Mouse (Mus musculus) spleen, adult 12 weeks (tissue): ENCODE measurements around the gene Katnb1.

Experiments used
- DNase-seq: peaks from one replicate; pipeline ENCODE4 v3.0.0; 2022; ENCODE audit warnings: low spot score

Gene Katnb1

DNA sequence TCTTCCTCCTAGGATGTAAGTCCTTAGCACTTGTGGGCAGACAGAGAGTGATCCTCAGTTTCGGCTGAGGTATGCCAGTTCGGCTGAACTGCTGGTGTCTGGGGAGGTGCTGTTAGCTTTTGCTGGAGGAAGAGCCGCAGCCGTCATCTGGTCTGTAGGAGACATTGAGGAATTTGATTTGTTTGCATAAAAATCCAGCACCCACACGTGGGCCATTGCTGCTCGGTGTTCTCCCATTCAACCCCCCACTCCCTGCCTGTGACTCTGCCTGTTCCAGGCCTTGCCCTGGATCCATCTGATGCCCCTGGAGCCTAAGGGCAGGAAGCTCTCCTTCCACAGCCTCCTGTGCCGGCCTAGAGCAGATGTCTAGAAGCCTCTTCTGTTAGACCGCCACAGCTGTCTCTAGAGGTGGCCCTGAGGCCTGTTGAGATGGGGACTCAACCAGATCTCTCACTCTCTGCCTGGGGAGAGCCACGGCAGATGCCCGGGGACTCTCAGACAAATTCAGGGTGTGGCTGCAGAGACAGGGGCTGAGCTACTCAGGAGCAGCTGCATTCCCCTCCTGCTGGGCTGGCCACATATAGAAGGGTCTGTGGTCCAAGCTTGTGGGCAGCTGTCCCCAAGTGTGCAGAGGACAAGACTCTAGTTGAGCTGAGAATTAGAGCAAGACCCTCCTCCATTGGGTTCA, 3.9 kb downstream of the Katnb1 start:
- DNase-seq: no peak

DNA sequence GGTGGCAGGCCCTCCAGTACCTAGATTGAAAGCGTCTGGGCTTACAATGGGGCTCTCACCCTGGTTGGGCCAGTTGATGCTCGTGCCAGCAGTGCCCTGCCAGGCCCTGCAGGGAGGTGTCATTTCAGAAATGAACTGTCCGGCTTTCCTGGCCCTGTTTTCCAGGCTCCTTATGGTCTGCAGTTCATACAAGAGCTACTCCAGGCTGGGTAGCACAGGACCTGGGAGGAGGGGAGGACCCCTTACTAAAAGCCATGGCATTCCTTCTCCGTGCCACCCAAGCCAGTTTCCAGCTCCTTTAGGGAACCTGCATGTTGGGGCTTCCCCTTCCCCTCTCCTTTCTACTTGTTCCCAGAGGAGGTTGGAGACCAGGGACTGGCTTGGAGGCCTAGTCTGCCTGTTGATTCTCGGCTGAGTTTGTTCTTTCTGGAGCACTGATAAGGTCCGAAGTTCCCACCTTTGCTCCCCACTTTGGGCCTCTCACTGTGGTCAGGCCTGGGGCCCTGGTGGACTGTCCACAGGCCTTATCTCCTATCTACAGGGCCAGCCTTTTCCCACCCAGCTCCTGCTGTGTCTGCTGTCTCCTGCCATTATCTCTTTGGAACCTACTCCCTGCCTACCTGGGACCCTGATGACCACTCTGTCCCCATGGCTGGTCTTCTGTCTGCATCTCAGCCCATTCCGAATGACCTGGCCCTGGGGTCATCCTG, 4.6 kb downstream of the Katnb1 start:
- no peak for DNase-seq

DNA sequence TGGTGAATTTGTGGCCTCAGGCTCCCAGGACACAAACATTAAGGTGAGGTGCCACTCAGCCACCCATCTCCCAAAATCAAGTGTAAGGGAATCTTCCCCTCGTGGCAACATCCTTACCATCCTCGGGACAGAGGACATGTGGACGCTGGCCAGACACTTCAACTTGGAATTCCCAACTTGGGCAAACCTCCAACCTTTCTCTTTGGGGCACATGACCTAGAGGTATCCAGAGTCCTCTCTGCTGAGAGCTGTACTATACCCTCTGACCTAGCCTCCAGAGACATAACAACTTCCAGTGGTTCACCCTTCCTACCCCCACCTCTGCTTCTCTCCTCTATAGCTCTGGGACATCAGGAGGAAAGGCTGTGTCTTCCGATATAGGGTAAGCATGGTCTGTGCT, 12.6 kb downstream of the Katnb1 start:
- DNase-seq: no peak

DNA sequence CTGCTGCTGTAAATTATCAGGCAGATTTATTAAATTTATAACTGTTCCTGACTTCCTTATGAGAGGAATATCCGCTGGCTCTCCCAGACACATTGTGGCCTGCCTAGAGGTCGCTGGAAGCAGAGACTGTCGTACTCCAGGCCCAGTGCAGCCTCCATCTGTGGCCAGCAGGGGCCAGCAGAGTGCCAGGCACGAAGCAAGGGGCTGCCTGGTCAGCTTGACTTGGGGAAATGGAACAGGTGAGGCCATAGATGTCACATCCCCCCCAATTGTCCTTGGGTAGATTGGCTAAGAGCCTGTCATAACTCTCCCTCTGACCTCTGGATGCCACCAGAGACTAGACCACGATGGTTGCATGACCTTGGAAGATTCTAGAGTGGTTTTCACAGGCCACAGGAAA, 18.0 kb downstream of the Katnb1 start:
- no peak for DNase-seq

DNA sequence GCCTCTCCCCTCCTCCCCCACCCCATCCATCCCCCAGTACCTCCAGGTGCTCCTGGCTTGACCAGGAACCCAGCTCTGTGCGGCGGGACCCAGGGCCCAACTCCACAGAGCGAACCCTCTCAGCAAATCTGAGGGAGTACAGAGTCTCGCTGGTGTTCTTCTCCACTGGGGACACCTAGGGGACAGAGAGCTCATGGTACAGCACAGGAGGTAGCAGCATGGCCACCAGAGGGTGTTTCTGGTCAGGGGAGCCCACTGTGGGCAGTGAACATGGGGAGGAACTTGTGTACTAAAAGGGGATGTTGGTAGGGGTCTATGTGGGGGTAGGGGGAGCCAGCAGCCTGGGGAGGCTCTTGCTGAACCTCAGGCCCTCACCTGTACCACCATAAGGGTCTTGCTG, 21.0 kb downstream of the Katnb1 start:
- no peak for DNase-seq

DNA sequence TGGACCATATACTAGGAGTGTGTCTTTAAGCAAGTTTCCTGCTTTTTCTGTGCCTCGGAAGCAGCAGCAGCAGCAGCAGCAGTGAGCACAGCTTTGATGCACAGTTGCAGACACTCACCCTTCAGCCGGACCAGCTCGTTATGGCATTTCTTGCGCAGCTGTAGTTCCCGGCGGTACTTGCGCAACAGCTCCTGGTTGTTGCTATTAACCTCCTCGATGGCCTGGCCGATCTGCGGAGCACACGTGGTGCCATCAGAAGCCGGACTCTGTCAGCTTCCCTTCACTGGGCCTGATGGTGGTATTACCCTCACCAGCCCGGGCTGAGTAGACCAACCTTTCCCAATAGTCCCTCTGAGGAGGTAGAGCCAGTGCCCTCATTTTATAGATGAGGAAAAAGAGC, 26.3 kb downstream of the Katnb1 start:
- no peak for DNase-seq

DNA sequence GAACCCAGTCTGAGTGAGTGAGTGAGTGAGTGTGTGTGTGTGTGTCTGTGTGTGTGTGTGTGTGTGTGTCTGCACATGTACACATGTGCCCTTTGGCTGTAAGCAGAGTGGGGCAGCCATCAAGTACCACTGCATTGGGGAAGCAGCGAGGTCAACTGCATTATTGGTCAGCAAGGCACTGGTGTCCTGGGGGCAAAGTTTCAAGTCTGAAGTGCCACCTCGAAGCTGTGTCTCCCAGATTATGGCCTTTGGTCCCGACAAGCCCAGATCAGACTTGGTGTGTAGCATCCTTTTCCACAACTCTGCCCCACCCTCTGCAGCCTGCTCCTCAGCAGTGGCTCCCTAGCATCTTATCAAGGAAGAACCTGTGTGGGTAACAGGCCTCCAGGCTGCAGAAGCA, 31.6 kb downstream of the Katnb1 start:
- no peak for DNase-seq

DNA sequence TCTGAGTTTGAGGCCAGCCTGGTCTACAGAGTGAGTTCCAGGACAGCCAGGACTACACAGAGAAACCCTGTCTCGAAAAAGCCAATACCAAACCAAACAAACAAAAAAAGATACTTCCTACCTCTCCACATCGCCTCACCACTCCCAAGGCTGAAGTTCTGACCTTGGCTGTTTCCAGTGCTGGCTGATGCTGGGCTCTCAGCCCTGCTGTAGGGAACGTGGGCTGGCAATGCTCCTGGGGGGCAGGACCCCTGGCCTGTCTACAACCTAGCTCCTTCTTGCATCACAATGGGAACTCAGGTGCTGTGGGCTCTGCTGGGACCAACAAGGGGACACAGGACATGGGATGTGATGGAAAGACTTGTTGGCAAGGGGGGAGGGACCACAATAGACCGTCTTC, 32.1 kb downstream of the Katnb1 start:
- DNase-seq: no peak

DNA sequence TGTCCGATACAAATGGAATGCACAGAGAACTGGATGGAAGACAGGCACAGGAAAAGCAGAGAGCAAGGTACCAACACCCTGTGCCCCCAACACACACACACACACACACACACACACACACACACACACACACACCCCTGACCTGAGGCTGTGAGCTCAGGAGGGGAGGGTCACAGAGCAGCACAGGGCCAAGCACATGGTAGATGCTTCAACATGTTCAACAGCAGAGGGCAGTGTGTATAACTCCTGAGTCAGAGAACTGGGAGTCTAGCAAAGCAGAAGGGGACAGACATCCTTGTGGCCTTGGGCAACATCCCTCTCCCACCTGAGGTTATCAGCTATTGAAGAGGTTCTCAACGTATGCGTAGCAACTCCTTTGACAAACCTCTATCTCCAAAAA, 32.8 kb downstream of the Katnb1 start:
- DNase-seq: no peak

DNA sequence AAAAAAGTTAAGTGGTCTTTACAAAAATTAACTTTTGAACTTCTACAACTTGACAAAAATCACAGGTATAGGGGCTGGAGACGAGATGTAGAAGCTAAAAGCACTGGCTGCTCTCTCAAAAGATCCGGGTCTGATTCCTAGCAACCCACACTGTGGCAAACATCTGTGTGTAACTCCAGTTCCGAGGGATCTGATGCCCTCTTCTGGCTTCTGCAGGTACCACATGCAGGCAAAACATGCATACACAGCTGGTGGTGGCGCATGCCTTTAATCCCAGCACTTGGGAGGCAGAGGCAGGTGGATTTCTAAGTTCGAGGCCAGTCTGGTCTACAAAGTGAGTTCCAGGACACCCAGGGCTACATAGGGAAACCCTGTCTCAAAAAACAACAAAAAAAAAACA, 42.5 kb downstream of the Katnb1 start:
- DNase-seq: no peak

DNA sequence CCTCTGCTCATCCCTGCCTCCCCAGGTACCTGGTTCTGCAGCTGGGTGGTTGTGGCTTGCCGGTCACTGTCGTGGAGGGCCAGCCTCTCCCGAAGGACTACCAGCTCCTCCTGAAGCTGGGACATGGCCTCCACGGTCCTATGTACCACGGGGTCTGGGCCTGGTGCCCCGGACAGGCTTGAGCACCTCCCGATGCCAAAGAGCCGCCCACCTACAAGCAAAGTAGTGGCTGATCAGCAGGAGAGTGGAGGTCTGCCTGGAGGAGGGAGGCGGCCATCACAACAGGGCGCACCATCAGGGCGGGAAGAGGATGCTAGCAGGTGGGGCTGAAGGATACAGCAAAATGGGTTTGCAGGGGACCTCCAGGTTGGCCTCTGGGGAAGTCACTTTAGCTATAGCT, 45.5 kb downstream of the Katnb1 start:
- DNase-seq: no peak

DNA sequence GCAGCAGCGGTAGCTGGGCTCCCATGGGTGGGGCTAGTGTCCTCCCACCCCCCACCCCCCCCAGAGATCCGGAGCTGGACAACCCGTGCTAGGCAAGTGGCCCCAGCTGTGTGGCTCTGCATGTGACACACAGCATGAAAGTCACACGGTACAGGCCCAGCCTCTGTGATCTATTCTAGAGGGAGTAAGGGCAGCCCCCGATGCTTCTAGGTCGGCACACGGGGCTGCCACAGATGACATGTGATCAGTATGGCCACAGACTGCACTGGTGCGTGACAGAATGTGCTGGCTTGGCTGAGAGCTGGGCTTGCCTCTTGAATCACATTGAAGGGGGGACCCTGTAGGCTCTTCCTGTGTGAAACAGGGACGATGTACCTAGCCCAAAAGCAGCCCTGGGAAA, 46.7 kb downstream of the Katnb1 start:
- no peak for DNase-seq

DNA sequence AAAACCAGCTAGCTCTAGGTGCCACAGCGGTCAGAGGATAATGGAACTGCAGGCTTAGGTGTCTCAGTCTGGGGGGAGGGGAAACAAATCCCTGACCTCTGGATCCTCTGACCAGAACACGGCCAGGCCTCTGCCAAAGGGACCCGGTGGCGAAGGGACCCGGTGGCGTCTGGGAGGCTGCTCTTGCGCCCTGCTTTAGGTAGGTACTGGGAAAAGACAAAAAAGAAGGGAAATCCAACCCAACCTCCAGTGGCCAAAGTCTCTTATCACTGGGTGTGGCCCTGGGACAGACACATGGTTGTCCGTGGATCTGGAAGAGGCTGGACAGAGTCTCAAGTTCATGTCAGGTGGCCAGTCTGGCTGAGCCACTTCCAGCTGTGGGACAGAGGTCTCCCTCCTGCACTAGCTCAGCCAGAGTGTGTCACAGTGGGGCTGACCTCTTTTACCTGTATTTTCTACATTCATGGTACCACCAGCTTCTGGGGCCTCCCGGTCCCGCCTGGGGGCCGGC, 47.8 kb downstream of the Katnb1 start:
- no peak for DNase-seq

DNA sequence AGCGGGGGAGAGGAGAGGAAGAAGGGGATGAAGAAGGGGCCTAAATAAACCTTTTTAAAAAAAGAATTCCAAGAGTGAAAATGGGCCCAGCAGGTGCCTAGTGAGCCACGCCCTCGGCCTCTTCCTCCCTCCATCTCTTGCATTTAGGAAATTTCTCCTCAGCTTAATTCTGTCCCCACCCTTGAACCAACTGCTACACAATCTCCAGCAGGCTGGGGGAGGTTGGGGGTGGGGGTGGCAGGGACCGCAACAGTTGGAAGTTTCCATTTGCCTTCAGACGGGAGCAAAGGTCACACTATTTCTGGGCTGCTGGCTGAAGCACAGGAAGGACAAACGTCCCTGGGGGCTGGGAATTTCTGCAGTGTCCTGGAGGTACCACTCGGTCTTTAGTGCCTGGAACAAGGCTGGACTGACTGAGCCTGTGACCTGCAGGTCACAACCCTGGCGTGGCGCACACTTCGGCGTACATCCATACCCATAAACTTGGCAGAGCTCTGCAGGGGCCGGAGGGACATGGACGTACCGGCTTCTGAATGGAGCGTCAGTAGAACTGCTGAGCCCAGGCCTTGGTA, 50.1 kb downstream of the Katnb1 start:
- no peak for DNase-seq

DNA sequence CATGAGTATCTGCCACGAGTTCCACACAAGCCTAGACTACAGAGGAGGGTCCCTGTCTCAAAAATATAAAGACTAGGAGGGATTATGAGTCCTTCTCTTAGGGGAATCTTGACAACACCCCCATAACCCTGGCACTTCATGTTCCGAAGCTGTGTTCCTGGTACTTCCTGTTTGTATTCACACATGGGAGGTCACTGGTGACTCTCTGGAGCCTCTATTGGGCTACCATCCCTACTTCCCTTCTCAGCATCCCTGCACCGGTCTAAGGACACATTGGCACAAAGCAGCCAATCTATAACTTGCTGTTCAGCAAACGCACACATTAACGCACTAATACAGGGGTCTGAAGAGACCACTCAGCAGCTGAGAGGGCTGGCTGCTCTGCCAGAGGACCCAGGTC, 51.0 kb downstream of the Katnb1 start:
- no peak for DNase-seq

DNA sequence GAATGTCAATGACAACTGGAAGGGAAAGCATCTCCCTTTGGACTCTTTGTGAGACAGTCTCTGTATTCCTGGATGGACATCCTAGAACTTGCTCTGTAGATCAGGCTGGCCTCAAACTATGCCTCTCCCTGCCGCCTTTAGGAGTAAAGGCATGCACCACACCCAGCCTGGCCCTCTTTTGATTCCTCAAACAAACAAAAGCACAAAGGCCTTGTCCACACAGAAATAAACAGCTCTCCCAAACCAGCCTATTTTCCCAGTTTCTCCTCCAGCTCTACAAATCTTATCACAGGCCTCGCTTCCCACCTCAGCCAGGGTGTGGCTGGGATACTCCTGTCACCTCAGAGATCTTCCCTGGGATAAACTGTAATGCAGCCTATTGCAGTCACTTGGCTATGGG, 53.2 kb downstream of the Katnb1 start:
- no peak for DNase-seq

DNA sequence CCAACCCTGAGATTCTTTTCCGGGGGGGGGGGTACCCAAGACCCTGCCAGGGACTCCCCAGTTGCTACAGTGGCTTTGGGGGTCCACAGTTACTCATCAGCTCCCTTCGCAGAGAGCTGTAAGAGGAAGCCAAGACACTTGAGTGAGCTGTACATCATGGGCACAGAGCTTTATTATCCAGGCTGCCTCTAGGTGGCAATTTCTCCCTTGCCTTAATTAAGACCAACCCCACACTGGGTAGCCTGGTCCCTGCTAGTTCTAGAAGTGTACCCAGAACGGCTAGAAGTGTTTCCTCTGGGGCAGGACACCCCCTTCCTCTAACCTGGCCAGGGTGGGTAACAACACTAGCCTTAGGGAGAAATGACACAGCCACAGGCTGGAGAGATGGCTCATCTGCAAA, 54.3 kb downstream of the Katnb1 start:
- no peak for DNase-seq

DNA sequence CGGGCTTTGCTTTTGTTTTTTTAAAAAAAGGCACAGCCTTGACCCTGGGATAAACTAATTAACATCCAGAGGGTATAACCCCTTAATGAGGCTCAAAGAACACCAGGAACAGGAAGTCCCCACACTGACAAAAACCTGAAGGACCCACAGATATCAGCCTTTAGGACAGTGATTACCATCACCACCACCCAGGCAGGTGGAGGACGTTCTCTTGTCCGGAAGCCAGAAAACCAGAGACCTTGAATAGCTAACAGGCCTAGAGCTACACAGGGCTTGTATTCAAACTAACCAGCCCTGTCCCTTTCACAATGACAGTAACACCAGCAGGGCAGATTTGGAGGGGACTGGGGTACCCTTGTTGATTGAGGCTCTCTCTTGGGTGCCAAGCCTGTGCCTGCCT, 55.2 kb downstream of the Katnb1 start:
- no peak for DNase-seq

DNA sequence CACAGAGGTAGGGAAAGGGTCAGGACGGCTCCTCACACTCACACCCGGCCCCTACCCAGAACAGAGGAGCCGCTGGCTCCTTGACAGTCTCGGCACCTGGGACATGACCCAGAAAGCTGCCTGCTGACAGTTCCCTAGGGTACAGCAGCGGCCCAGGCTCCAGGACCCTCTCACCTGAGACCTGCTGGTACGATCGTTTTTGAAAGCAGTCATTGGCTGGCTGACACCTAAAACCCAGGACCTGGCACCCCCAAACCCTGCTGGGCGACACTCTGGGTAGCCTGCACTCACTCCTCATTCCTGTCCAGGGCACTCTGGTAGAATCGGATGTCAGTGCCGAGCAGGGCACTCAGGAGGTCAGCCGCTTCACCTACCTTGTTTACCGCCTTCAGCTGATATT, 56.2 kb downstream of the Katnb1 start:
- no peak for DNase-seq

DNA sequence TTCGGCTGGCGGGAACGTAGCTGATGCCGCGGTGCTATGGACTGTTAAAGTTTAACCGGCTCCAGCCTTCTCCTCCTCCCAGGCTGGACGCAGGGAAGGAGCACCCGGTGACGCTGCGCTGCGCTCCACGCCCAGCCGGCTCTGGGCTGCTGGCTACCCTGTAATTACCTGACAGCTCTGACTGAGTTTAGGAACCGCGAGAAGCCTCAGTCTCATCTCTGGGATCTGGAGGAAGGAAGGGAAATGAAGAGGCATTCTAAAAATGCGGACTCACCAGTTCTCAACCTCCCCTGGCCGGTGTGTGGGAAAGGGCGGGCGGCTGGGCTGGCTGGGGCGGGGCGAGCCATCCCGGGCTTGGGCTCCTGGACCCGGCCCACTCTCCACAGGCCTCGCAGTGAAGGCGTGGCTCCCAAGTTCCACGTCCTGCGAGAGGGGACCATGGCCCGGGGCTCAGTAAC, 56.7 kb downstream of the Katnb1 start:
- DNase-seq: no peak

DNA sequence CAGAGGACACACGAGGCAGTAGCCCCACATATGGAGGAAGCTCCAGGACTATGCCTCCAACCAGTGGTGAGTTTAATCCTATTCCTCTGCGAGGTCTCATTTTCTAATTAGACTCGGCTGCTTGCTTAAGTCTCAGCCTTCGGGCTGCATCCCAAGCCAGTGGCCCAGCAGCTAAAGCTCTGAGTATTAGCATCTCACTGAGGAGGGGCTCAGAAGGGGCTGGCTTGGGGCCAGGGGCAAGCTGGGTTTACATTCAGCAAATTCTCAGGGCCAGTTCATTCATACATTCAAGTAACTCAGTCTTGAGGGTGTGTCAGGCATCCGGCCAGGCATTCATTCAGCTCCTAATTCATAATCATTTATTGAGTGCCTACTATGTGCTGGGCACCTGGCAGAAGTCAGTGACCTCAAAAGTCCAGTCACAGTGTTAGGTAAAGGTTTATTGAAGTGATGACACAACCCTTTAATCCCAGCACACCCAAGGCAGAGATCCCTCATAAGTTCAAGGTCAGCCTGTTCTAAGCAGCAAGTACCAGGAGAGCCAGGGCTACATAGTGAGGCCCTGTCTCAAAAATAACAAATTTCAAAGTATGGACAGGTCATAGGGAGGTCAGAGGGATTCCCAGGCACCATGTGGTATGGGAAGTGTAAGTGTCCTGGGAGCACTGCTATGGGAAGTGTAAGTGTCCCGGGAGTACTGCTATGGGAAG, 57.5 kb downstream of the Katnb1 start:
- no peak for DNase-seq

DNA sequence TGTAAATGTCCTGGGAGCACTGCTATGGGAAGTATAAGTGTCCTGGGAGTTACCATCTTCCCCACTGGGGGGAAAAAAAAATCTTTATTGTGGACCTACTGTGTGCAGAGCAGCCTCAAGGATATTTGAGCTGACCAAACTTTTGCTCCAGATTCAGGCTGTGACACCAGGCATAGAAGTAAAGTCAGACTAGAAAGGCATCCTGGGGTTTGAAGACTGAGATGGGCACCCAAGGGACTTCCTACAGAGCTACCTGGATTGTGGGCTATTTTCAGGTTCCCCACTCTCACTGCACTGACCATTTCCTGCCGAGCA, 58.0 kb downstream of the Katnb1 start:
- no peak for DNase-seq

DNA sequence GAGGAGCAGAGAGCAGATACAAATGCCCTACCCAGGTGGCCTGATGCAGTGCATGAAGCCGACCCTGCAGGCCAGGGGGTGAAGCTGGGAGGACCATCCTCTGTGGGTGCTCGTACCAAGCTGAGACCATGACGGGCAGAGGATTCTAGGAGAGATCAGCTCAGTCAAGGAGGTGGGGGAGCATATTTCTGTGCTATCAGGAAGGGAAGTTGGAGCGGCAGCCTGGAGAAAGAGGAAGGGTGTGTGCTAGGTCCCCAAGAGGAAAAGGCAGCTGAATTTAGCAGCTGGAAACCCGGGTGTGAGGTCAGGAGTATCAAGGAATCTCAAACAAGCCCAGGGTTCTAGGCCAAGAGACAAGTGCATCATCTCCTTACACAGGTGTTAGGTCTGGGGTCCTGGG, 59.6 kb downstream of the Katnb1 start:
- no peak for DNase-seq
